Mouse (Mus musculus): ENCODE measurements around the gene Slc10a7.

DNA sequence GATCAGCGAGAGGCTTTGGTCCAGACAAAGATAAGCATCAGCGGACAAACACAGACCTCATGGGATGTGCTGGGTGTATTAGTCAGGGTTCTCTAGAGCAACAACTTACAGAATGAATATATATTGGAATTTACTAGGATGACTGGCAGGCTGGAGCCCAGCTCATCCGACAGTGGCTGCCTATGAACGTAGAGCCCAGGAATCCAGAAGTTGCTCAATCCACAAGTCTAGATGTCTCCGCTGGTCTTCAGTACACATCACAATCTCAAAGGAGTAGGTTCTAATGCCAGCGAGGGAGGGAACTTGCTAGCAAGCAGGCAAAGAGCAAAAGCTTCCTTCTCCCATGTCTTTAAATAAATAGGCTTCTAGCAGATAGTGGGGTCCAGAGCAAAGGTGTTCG, 207.4 kb downstream of the Slc10a7 start:
- no peak for TF ChIP-seq CTCF (IDR thresholded peaks at IDR 0.05; ENCODE audit: low read depth)
- no peak for TF ChIP-seq EP300 (IDR thresholded peaks at IDR 0.05; ENCODE audit: low read depth)

All from liver, embryonic 14.5 days (tissue).